Mouse (Mus musculus): ENCODE data around the gene Mocs3. TPM values are rescaled to one million over a fixed set of nuclear protein-coding genes. Genes with fewer than 3 reads are reported as not detected.

Gene Mocs3
- polyA plus RNA-seq (2014; fragmentation: Nextera tagmentation; extraction: Ambion mirVana), result 8.5 and 8.8 TPM in 2 replicates

GRCm38 (mm10) chr2:168230026-168230728, at the start of gene Mocs3, which contains the start of the genes Gm20716 and Dpm1:
Gene Mocs3 (plus strand): TSS chr2:168230622.
Gene Gm20716 (minus strand): TSS chr2:168230364.
Gene Dpm1 (minus strand): TSS chr2:168230591.
- peak within 1 kb of the TSS; percentile 100 for H3K4me3 ChIP-seq (ENCODE audit: low read depth, low read length)
- ATAC-seq (ENCODE audit: low FRiP score), result peak; percentile 84

GRCm38 (mm10) chr2:168191856-168192255, 38.6 kb upstream of the Mocs3 start:
- Histone ChIP-seq H3K27ac (ENCODE audit: low read depth, low read length) (no peak overlapping the region), H3K4me3 (ENCODE audit: low read depth, low read length) (no peak overlapping the region), H3K4me1 (replicated peaks; ENCODE audit: control insufficient read depth, insufficient read depth, low read length) (no peaks in the 10 kb centered on the region; the same call in 1 of the 2 replicates), H3K9ac (ENCODE audit: low read depth, low read length) (no peak overlapping the region), H3K27me3 (ENCODE audit: control insufficient read depth, insufficient read depth, low read length) (no peaks in the 10 kb centered on the region), H3K4me2 (replicated peaks; ENCODE audit: low read depth, low read length) (no peak overlapping the region), H3K36me3 (ENCODE audit: control insufficient read depth, insufficient read depth, low read length) (0 out of 2 replicates have a peak, but pooled peaks cover 6% of the 10 kb centered on the region), H3K9me3 (ENCODE audit: control insufficient read depth, low read length) (no peaks in the 10 kb centered on the region)
- no peak for DNase-seq (ENCODE audit: low spot score)
- 88% methylated on average over 2 of the region's 2 CpGs for WGBS
- no peak for ATAC-seq (ENCODE audit: low FRiP score)

More at GRCm38 (mm10) chr2:168230026-168230728, at the start of gene Mocs3, which contains the start of the genes Gm20716 and Dpm1:
- Histone ChIP-seq H3K9ac (ENCODE audit: low read depth, low read length) (peak within 1 kb of the TSS; percentile 74), H3K27ac (ENCODE audit: low read depth, low read length) (peak within 1 kb of the TSS; percentile 75), H3K27me3 (ENCODE audit: control insufficient read depth, insufficient read depth, low read length) (no peaks in the 10 kb centered on the region), H3K9me3 (ENCODE audit: control insufficient read depth, low read length) (no peaks in the 10 kb centered on the region), H3K36me3 (ENCODE audit: control insufficient read depth, insufficient read depth, low read length) (no peaks in the 10 kb centered on the region), H3K4me2 (replicated peaks; ENCODE audit: low read depth, low read length) (peak within 1 kb of the TSS; percentile 99), H3K4me1 (replicated peaks; ENCODE audit: control insufficient read depth, insufficient read depth, low read length) (peaks cover 10% of the 10 kb centered on the region; the same call in 1 of the 2 replicates)
- under 1% methylated on average over 69 of the region's 73 CpGs for WGBS
- DNase-seq (ENCODE audit: low spot score), result peak; percentile 87

DNA sequence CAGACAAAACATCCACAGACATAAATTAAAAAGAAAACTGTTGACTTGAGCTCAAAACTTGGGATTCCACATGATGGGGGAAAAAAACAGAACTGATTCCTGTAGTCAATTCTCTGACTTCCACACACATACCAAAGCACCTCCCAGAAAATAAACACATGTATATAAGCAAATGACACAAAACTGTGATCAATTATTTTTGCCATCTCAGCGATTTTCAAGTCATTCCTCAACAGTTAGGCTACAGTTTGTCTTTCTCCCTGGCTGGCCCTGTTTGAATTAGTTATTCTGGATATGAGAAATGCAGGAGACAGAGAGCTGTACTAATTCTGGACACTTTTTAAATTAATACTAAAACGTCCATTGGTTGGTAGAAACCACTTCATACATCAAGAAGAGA, 36.7 kb upstream of the Mocs3 start:
- no peak overlapping the region for H3K4me2 ChIP-seq (replicated peaks; ENCODE audit: low read depth, low read length)
- H3K9me3 ChIP-seq (ENCODE audit: control insufficient read depth, low read length), result no peaks in the 10 kb centered on the region
- H3K27me3 ChIP-seq (ENCODE audit: control insufficient read depth, insufficient read depth, low read length), result no peaks in the 10 kb centered on the region
- ATAC-seq (ENCODE audit: low FRiP score), result no peak
- no peak overlapping the region for H3K4me3 ChIP-seq (ENCODE audit: low read depth, low read length)
- no peak overlapping the region for H3K9ac ChIP-seq (ENCODE audit: low read depth, low read length)
- H3K27ac ChIP-seq (ENCODE audit: low read depth, low read length), result no peak overlapping the region
- WGBS, result 83% methylated on average over 2 of the region's 2 CpGs
- no peak for DNase-seq (ENCODE audit: low spot score)
- no peaks in the 10 kb centered on the region; the same call in 1 of the 2 replicates for H3K4me1 ChIP-seq (replicated peaks; ENCODE audit: control insufficient read depth, insufficient read depth, low read length)
- 0 out of 2 replicates have a peak, but pooled peaks cover 5% of the 10 kb centered on the region for H3K36me3 ChIP-seq (ENCODE audit: control insufficient read depth, insufficient read depth, low read length)

GRCm38 (mm10) chr2:168195721-168196120, 34.7 kb upstream of the Mocs3 start:
- H3K4me2 ChIP-seq (replicated peaks; ENCODE audit: low read depth, low read length), result no peak overlapping the region
- 55% methylated on average over 2 of the region's 2 CpGs for WGBS
- 0 out of 2 replicates have a peak, but pooled peaks cover 5% of the 10 kb centered on the region for H3K36me3 ChIP-seq (ENCODE audit: control insufficient read depth, insufficient read depth, low read length)

DNA sequence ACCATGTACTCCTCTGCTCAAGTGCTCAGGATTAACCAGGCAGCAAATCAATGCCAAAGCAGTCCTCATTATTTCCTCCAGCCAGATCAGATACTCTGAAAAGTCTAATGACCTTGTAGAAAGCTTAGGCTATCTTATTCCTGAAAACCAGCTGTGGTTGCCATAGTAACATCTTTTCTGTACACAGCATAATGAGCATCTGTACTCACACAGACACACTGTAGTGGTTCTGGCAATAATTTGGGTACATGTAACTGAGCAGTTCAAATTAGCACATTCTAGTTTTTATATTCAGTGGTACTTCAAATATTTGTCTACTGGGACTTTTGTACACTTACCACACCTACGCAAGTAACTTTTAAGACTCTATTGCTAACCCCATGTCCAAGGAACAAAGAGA, 32.0 kb upstream of the Mocs3 start:
- no peak for ATAC-seq (ENCODE audit: low FRiP score)
- Histone ChIP-seq H3K9me3 (ENCODE audit: control insufficient read depth, low read length) (no peaks in the 10 kb centered on the region), H3K27ac (ENCODE audit: low read depth, low read length) (no peak overlapping the region), H3K36me3 (ENCODE audit: control insufficient read depth, insufficient read depth, low read length) (0 out of 2 replicates have a peak, but pooled peaks cover 7% of the 10 kb centered on the region), H3K4me3 (ENCODE audit: low read depth, low read length) (no peak overlapping the region), H3K27me3 (ENCODE audit: control insufficient read depth, insufficient read depth, low read length) (no peaks in the 10 kb centered on the region), H3K9ac (ENCODE audit: low read depth, low read length) (no peak overlapping the region), H3K4me1 (replicated peaks; ENCODE audit: control insufficient read depth, insufficient read depth, low read length) (peaks cover 7% of the 10 kb centered on the region), H3K4me2 (replicated peaks; ENCODE audit: low read depth, low read length) (no peak overlapping the region)
- no peak for DNase-seq (ENCODE audit: low spot score)
- WGBS, result 91% methylated on average over 1 of the region's 1 CpGs

More at GRCm38 (mm10) chr2:168195721-168196120, 34.7 kb upstream of the Mocs3 start:
- DNase-seq (ENCODE audit: low spot score) (no peak), ATAC-seq (ENCODE audit: low FRiP score) (no peak)
- Histone ChIP-seq H3K27ac (ENCODE audit: low read depth, low read length) (no peak overlapping the region), H3K9ac (ENCODE audit: low read depth, low read length) (no peak overlapping the region), H3K4me3 (ENCODE audit: low read depth, low read length) (no peak overlapping the region), H3K4me1 (replicated peaks; ENCODE audit: control insufficient read depth, insufficient read depth, low read length) (peaks cover 6% of the 10 kb centered on the region), H3K27me3 (ENCODE audit: control insufficient read depth, insufficient read depth, low read length) (no peaks in the 10 kb centered on the region), H3K9me3 (ENCODE audit: control insufficient read depth, low read length) (no peaks in the 10 kb centered on the region)

GRCm38 (mm10) chr2:168199476-168199875, 30.9 kb upstream of the Mocs3 start:
- Histone ChIP-seq H3K27ac (ENCODE audit: low read depth, low read length) (no peak overlapping the region), H3K4me2 (replicated peaks; ENCODE audit: low read depth, low read length) (no peak overlapping the region), H3K36me3 (ENCODE audit: control insufficient read depth, insufficient read depth, low read length) (0 out of 2 replicates have a peak, but pooled peaks cover 14% of the 10 kb centered on the region), H3K9me3 (ENCODE audit: control insufficient read depth, low read length) (no peaks in the 10 kb centered on the region), H3K4me3 (ENCODE audit: low read depth, low read length) (no peak overlapping the region), H3K27me3 (ENCODE audit: control insufficient read depth, insufficient read depth, low read length) (no peaks in the 10 kb centered on the region), H3K9ac (ENCODE audit: low read depth, low read length) (no peak overlapping the region), H3K4me1 (replicated peaks; ENCODE audit: control insufficient read depth, insufficient read depth, low read length) (peaks cover 8% of the 10 kb centered on the region)
- ATAC-seq (ENCODE audit: low FRiP score) (no peak), DNase-seq (ENCODE audit: low spot score) (no peak)
- WGBS, result 88% methylated on average over 4 of the region's 4 CpGs

DNA sequence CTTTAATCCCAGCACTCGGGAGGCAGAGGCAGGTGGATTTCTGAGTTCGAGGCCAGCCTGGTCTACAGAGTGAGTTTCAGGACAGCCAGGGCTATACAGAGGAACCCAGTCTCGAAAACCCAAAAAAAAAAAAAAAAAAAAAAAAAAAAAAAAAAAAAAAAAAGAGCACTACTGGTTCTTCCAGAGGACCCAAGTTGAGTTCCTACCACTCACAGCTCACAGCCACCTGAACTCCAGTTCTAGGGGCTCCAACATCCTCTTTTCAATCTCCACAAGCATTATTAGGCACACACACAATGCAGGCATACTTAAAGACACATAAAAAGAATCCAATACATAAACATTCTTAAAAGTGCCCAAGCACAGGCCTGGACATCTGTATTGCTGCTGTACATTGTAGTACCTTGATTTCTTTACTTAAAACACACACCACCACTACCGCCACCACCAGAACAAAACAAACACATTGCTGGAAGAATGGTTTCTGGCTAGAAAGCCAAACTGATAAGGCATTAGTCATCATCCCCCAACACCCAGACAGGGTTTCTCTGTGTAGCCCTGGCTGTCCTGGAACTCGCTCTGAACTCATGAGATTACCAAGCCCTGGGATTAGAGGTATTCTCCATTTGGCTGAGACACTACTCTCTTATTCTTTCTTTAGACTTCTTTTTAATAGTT, 30.3 kb upstream of the Mocs3 start:
- Histone ChIP-seq H3K4me2 (replicated peaks; ENCODE audit: low read depth, low read length) (no peak overlapping the region), H3K9me3 (ENCODE audit: control insufficient read depth, low read length) (no peaks in the 10 kb centered on the region)
- WGBS, result 96% methylated on average over 4 of the region's 5 CpGs

DNA sequence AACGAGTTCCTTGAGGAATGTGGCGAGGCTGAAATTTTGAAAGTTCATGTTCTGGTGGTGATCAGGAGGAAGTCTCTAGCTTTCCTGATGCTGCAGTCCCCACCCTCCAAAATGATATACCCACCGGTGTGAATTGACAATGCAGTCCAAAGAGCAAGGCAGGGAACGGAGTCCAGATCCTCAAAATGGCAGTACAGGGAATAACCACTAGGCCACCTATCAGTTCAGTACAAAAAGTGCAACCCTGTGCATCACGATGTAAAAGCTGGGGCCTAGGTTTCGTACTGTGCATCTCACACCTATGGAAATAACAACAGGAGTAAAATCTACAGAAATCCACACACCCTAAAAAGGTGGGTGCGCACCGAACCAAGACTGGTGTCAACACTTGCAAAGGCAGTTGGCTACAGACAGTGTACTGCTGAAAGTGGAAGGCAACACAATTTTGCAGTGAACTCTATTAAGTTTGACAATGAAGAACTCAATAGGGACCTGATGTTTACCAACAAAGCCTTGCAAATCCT, 25.9 kb upstream of the Mocs3 start:
- H3K9me3 ChIP-seq (ENCODE audit: control insufficient read depth, low read length), result no peaks in the 10 kb centered on the region
- 0 out of 2 replicates have a peak, but pooled peaks cover 8% of the 10 kb centered on the region for H3K36me3 ChIP-seq (ENCODE audit: control insufficient read depth, insufficient read depth, low read length)
- no peak overlapping the region for H3K27ac ChIP-seq (ENCODE audit: low read depth, low read length)
- H3K9ac ChIP-seq (ENCODE audit: low read depth, low read length), result no peak overlapping the region
- peaks cover 6% of the 10 kb centered on the region; the same call in 1 of the 2 replicates for H3K4me1 ChIP-seq (replicated peaks; ENCODE audit: control insufficient read depth, insufficient read depth, low read length)
- 92% methylated on average over 8 of the region's 8 CpGs for WGBS
- H3K27me3 ChIP-seq (ENCODE audit: control insufficient read depth, insufficient read depth, low read length), result no peaks in the 10 kb centered on the region
- H3K4me3 ChIP-seq (ENCODE audit: low read depth, low read length), result peak overlapping the region; percentile 99
- DNase-seq (ENCODE audit: low spot score), result no peak
- no peak for ATAC-seq (ENCODE audit: low FRiP score)
- H3K4me2 ChIP-seq (replicated peaks; ENCODE audit: low read depth, low read length), result peak overlapping the region; percentile 67

More for the DNA sequence above, 30.3 kb upstream of the Mocs3 start:
- no peak for DNase-seq (ENCODE audit: low spot score)
- Histone ChIP-seq H3K4me3 (ENCODE audit: low read depth, low read length) (no peak overlapping the region), H3K27ac (ENCODE audit: low read depth, low read length) (no peak overlapping the region), H3K27me3 (ENCODE audit: control insufficient read depth, insufficient read depth, low read length) (no peaks in the 10 kb centered on the region), H3K36me3 (ENCODE audit: control insufficient read depth, insufficient read depth, low read length) (0 out of 2 replicates have a peak, but pooled peaks cover 11% of the 10 kb centered on the region), H3K9ac (ENCODE audit: low read depth, low read length) (no peak overlapping the region), H3K4me1 (replicated peaks; ENCODE audit: control insufficient read depth, insufficient read depth, low read length) (peaks cover 10% of the 10 kb centered on the region)
- no peak for ATAC-seq (ENCODE audit: low FRiP score)
